Mouse (Mus musculus): ENCODE results near the gene Sh3gl2. TPM values are rescaled to one million over a fixed set of nuclear protein-coding genes. Genes with fewer than 3 reads are reported as not detected.

Sh3gl2 gene
- polyA plus RNA-seq, 1 experiment from 2014 or later = 0.24 TPM

GRCm38 (mm10) chr4:85371036-85371435 lies 166.1 kb downstream of the Sh3gl2 start:
- no peak overlapping the region for H3K4me3 ChIP-seq (ENCODE audit: low read depth, low read length)
- H3K27me3 ChIP-seq (ENCODE audit: control insufficient read depth, insufficient read depth, low read depth, low read length) = no peaks in the 10 kb centered on the region
- H3K4me2 ChIP-seq (ENCODE audit: low read depth, low read length) = no peak overlapping the region
- H3K36me3 ChIP-seq (ENCODE audit: control insufficient read depth, insufficient read depth) = no peaks in the 10 kb centered on the region
- no peak for ATAC-seq (ENCODE audit: low read depth)
- no peaks in the 10 kb centered on the region for H3K4me1 ChIP-seq (ENCODE audit: control insufficient read depth, low read depth, low read length)
- WGBS (ENCODE audit: insufficient replicate concordance) = 53% methylated on average over 6 of the region's 6 CpGs
- H3K9ac ChIP-seq (ENCODE audit: low read depth, low read length) = no peak overlapping the region
- no peak overlapping the region for H3K27ac ChIP-seq (ENCODE audit: low read length)
- H3K9me3 ChIP-seq (replicated peaks; ENCODE audit: control insufficient read depth, low read length) = no peaks in the 10 kb centered on the region

- Histone ChIP-seq H3K4me1 (ENCODE audit: control insufficient read depth, low read depth, low read length) (no peaks in the 10 kb centered on the region), H3K36me3 (ENCODE audit: control insufficient read depth, insufficient read depth) (no peaks in the 10 kb centered on the region), H3K27me3 (ENCODE audit: control insufficient read depth, insufficient read depth, low read depth, low read length) (no peaks in the 10 kb centered on the region), H3K9me3 (replicated peaks; ENCODE audit: control insufficient read depth, low read length) (no peaks in the 10 kb centered on the region), H3K9ac (ENCODE audit: low read depth, low read length) (no peak overlapping the region), H3K4me3 (ENCODE audit: low read depth, low read length) (no peak overlapping the region), H3K27ac (ENCODE audit: low read length) (no peak overlapping the region), H3K4me2 (ENCODE audit: low read depth, low read length) (no peak overlapping the region)
- 62% methylated on average over 4 of the region's 4 CpGs for WGBS (ENCODE audit: insufficient replicate concordance)
- ATAC-seq (ENCODE audit: low read depth) = no peak
Measured at GRCm38 (mm10) chr4:85374801-85375200, 169.9 kb downstream of the Sh3gl2 start.

- no peak overlapping the region for H3K4me2 ChIP-seq (ENCODE audit: low read depth, low read length)
- H3K9me3 ChIP-seq (replicated peaks; ENCODE audit: control insufficient read depth, low read length) = no peaks in the 10 kb centered on the region
- H3K27me3 ChIP-seq (ENCODE audit: control insufficient read depth, insufficient read depth, low read depth, low read length) = no peaks in the 10 kb centered on the region
- no peak overlapping the region for H3K27ac ChIP-seq (ENCODE audit: low read length)
- no peak overlapping the region for H3K9ac ChIP-seq (ENCODE audit: low read depth, low read length)
- no peak for ATAC-seq (ENCODE audit: low read depth)
- H3K4me1 ChIP-seq (ENCODE audit: control insufficient read depth, low read depth, low read length) = no peaks in the 10 kb centered on the region
- H3K4me3 ChIP-seq (ENCODE audit: low read depth, low read length) = no peak overlapping the region
- 64% methylated on average over 6 of the region's 6 CpGs for WGBS (ENCODE audit: insufficient replicate concordance)
- no peaks in the 10 kb centered on the region for H3K36me3 ChIP-seq (ENCODE audit: control insufficient read depth, insufficient read depth)
Measured at GRCm38 (mm10) chr4:85376187-85376586, 171.3 kb downstream of the Sh3gl2 start.

GRCm38 (mm10) chr4:85376610-85377009 lies 171.7 kb downstream of the Sh3gl2 start:
- Histone ChIP-seq H3K27me3 (ENCODE audit: control insufficient read depth, insufficient read depth, low read depth, low read length) (no peaks in the 10 kb centered on the region), H3K36me3 (ENCODE audit: control insufficient read depth, insufficient read depth) (no peaks in the 10 kb centered on the region), H3K4me3 (ENCODE audit: low read depth, low read length) (no peak overlapping the region), H3K9ac (ENCODE audit: low read depth, low read length) (no peak overlapping the region), H3K9me3 (replicated peaks; ENCODE audit: control insufficient read depth, low read length) (no peaks in the 10 kb centered on the region), H3K27ac (ENCODE audit: low read length) (no peak overlapping the region), H3K4me1 (ENCODE audit: control insufficient read depth, low read depth, low read length) (no peaks in the 10 kb centered on the region), H3K4me2 (ENCODE audit: low read depth, low read length) (no peak overlapping the region)
- no peak for ATAC-seq (ENCODE audit: low read depth)
- WGBS (ENCODE audit: insufficient replicate concordance) = 75% methylated on average over 5 of the region's 5 CpGs

GRCm38 (mm10) chr4:85385241-85385640 lies 180.3 kb downstream of the Sh3gl2 start:
- Histone ChIP-seq H3K27ac (ENCODE audit: low read length) (no peak overlapping the region), H3K4me1 (ENCODE audit: control insufficient read depth, low read depth, low read length) (no peaks in the 10 kb centered on the region), H3K4me2 (ENCODE audit: low read depth, low read length) (no peak overlapping the region), H3K9ac (ENCODE audit: low read depth, low read length) (no peak overlapping the region), H3K27me3 (ENCODE audit: control insufficient read depth, insufficient read depth, low read depth, low read length) (no peaks in the 10 kb centered on the region), H3K4me3 (ENCODE audit: low read depth, low read length) (no peak overlapping the region), H3K36me3 (ENCODE audit: control insufficient read depth, insufficient read depth) (no peaks in the 10 kb centered on the region), H3K9me3 (replicated peaks; ENCODE audit: control insufficient read depth, low read length) (no peaks in the 10 kb centered on the region)
- ATAC-seq (ENCODE audit: low read depth) = no peak
- WGBS (ENCODE audit: insufficient replicate concordance) = 52% methylated on average over 5 of the region's 5 CpGs

GRCm38 (mm10) chr4:85387676-85388075 lies 182.8 kb downstream of the Sh3gl2 start:
- ATAC-seq (ENCODE audit: low read depth) = no peak
- WGBS (ENCODE audit: insufficient replicate concordance) = 73% methylated on average over 6 of the region's 6 CpGs
- Histone ChIP-seq H3K9me3 (replicated peaks; ENCODE audit: control insufficient read depth, low read length) (no peaks in the 10 kb centered on the region), H3K27ac (ENCODE audit: low read length) (no peak overlapping the region), H3K4me1 (ENCODE audit: control insufficient read depth, low read depth, low read length) (no peaks in the 10 kb centered on the region), H3K4me2 (ENCODE audit: low read depth, low read length) (no peak overlapping the region), H3K9ac (ENCODE audit: low read depth, low read length) (no peak overlapping the region), H3K4me3 (ENCODE audit: low read depth, low read length) (no peak overlapping the region), H3K27me3 (ENCODE audit: control insufficient read depth, insufficient read depth, low read depth, low read length) (no peaks in the 10 kb centered on the region), H3K36me3 (ENCODE audit: control insufficient read depth, insufficient read depth) (no peaks in the 10 kb centered on the region)

- Histone ChIP-seq H3K27me3 (ENCODE audit: control insufficient read depth, insufficient read depth, low read depth, low read length) (no peaks in the 10 kb centered on the region), H3K27ac (ENCODE audit: low read length) (no peak overlapping the region), H3K4me1 (ENCODE audit: control insufficient read depth, low read depth, low read length) (no peaks in the 10 kb centered on the region), H3K4me2 (ENCODE audit: low read depth, low read length) (no peak overlapping the region), H3K9me3 (replicated peaks; ENCODE audit: control insufficient read depth, low read length) (no peaks in the 10 kb centered on the region), H3K4me3 (ENCODE audit: low read depth, low read length) (no peak overlapping the region), H3K36me3 (ENCODE audit: control insufficient read depth, insufficient read depth) (no peaks in the 10 kb centered on the region), H3K9ac (ENCODE audit: low read depth, low read length) (no peak overlapping the region)
- 35% methylated on average over 1 of the region's 1 CpGs for WGBS (ENCODE audit: insufficient replicate concordance)
- no peak for ATAC-seq (ENCODE audit: low read depth)
Measured at GRCm38 (mm10) chr4:85391795-85392194, 186.9 kb downstream of the Sh3gl2 start.

GRCm38 (mm10) chr4:85398765-85399164 lies 193.8 kb downstream of the Sh3gl2 start:
- no peak overlapping the region for H3K4me2 ChIP-seq (ENCODE audit: low read depth, low read length)
- H3K27me3 ChIP-seq (ENCODE audit: control insufficient read depth, insufficient read depth, low read depth, low read length) = no peaks in the 10 kb centered on the region
- H3K9ac ChIP-seq (ENCODE audit: low read depth, low read length) = no peak overlapping the region
- no peaks in the 10 kb centered on the region for H3K36me3 ChIP-seq (ENCODE audit: control insufficient read depth, insufficient read depth)
- no peak for ATAC-seq (ENCODE audit: low read depth)
- WGBS (ENCODE audit: insufficient replicate concordance) = 68% methylated on average over 8 of the region's 8 CpGs
- H3K4me1 ChIP-seq (ENCODE audit: control insufficient read depth, low read depth, low read length) = no peaks in the 10 kb centered on the region
- no peak overlapping the region for H3K27ac ChIP-seq (ENCODE audit: low read length)
- H3K9me3 ChIP-seq (replicated peaks; ENCODE audit: control insufficient read depth, low read length) = no peaks in the 10 kb centered on the region
- no peak overlapping the region for H3K4me3 ChIP-seq (ENCODE audit: low read depth, low read length)

- no peak for ATAC-seq (ENCODE audit: low read depth)
- Histone ChIP-seq H3K27ac (ENCODE audit: low read length) (no peak overlapping the region), H3K4me3 (ENCODE audit: low read depth, low read length) (no peak overlapping the region), H3K9ac (ENCODE audit: low read depth, low read length) (no peak overlapping the region), H3K27me3 (ENCODE audit: control insufficient read depth, insufficient read depth, low read depth, low read length) (no peaks in the 10 kb centered on the region), H3K9me3 (replicated peaks; ENCODE audit: control insufficient read depth, low read length) (no peaks in the 10 kb centered on the region), H3K36me3 (ENCODE audit: control insufficient read depth, insufficient read depth) (no peaks in the 10 kb centered on the region), H3K4me2 (ENCODE audit: low read depth, low read length) (no peak overlapping the region), H3K4me1 (ENCODE audit: control insufficient read depth, low read depth, low read length) (no peaks in the 10 kb centered on the region)
- 31% methylated on average over 4 of the region's 4 CpGs for WGBS (ENCODE audit: insufficient replicate concordance)
Measured at GRCm38 (mm10) chr4:85402823-85403222, 197.9 kb downstream of the Sh3gl2 start.
